Mouse (Mus musculus) megakaryocyte, embryonic 14.5 days (primary cell): ENCODE data around the gene Nme4. TPM values are rescaled to one million over a fixed set of nuclear protein-coding genes. Genes with fewer than 3 reads are reported as not detected.
A peak's percentile ranks its signal among the peaks of the same experiment; 100 is the strongest.
"Not testable (repeated sequence)": the region's sequence is repeated elsewhere in the genome, so short reads cannot be mapped to it uniquely, and the experiment has no call there.

Experiments
- H3K27me3 ChIP-seq: replicated peaks from 2 replicates; pipeline ENCODE3; 2012; ENCODE audit warnings: inconsistent platforms
- H3K36me3 ChIP-seq: replicated peaks from 2 replicates; pipeline ENCODE3; 2012; ENCODE audit warnings: low read length, inconsistent platforms, mixed read lengths
- H3K4me1 ChIP-seq: 2 replicates; pipeline ENCODE4 v1.6.1; 2012; ENCODE audit warnings: inconsistent platforms
- H3K4me3 ChIP-seq: replicated peaks from 2 replicates; pipeline ENCODE3; 2012; ENCODE audit warnings: moderate library complexity, mild to moderate bottlenecking, inconsistent platforms
- H3K9me3 ChIP-seq: 2 replicates; pipeline ENCODE4 v1.6.1; 2012; ENCODE audit warnings: inconsistent platforms
- FLI1 ChIP-seq: IDR thresholded peaks from 2 replicates; pipeline ENCODE4 v1.6.1; 2012; ENCODE audit warnings: low read length, inconsistent platforms, mixed read lengths
- GATA1 ChIP-seq: IDR thresholded peaks from 3 replicates; pipeline ENCODE4 v1.6.1; 2012; ENCODE audit warnings: mixed read lengths, low read length, inconsistent platforms, borderline replicate concordance
- polyA plus RNA-seq: library from polyadenylated mRNA; stranded (reverse); fragments of >175 nt; gene quantifications from 2 replicates; pipeline ENCODE4 v1.2.3, GENCODE M21; 2012; ENCODE audit warnings: low replicate concordance; ENCODE audit not compliant: insufficient read depth

Nme4 gene
- polyA plus RNA-seq, 1 experiment, result 28.9 TPM

DNA sequence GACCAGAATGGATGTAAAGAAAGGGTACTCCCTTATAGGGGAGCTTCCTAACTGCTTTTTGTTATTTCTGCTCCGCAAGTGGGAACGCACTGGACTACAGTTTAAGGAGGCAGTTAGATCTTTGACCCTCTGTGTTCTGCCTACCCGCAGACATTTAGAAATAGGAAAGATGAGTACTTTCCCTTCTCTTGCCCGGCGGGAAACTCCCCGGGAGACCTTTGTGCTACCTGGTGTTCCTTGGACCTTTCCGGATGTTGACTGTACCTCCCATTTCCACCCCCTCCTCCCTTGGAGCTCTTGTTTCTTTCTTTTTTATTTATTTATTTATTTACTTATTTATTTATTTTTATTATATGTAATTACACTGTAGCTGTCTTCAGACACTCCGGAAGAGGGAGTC lies 18.7 kb upstream of the Nme4 start:
- no peaks in the 10 kb centered on the region for H3K36me3 ChIP-seq
- TF ChIP-seq GATA1, result no peak
- no peak for TF ChIP-seq FLI1
- peaks cover 87% of the 10 kb centered on the region for H3K27me3 ChIP-seq
- 0 out of 2 replicates have a peak, but pooled peaks cover under 1% of the 10 kb centered on the region for H3K9me3 ChIP-seq
- peaks cover 30% of the 10 kb centered on the region for H3K4me1 ChIP-seq
- H3K4me3 ChIP-seq, result peak overlapping the region; percentile 92

DNA sequence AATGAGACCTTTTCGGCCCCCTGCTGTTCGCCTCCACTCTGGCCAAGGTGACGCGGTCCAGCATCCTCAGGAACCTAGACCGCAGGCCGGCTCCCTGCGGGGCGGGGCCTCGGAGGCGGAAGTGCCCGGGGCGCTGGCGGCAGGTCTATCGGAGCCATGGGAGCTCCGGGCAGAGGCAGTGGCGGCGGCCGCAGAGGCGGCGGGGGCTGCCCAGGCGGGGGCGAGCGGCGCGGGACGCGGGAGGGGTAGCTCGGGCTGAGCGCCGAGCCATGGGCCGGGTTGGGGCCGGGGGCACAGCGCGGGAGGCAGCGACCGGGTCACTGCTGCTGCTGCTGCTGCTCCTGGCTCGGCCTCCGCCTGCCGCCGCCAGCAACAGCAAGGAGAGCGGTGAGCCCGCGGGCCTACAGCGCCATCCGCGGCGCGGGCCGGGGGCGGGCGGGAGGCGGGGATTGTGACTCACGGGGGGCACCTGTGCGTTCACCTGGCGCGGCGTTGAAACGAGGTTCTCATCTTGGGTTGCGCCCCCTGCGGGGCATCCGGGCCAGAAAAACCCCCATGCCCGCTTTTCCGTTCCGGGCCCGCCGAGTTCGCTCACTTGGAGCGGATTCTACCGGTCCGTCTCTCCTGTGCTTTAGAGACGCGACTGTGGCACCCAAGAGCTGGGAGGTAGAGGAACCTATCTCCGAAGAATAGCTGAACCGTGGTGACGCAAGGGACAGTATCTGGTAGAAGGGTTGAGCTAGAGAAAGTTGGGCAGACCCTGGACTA lies 18.0 kb upstream of the Nme4 start, which contains the start of gene Tmem8:
Gene Tmem8, plus strand, starts transcription at position 119 of the 768 bp plus-strand sequence.
- peak within 1 kb of the TSS; percentile 92 for H3K4me3 ChIP-seq
- H3K27me3 ChIP-seq, result peaks cover 82% of the 10 kb centered on the region
- H3K9me3 ChIP-seq, result peaks cover 5% of the 10 kb centered on the region; the same call in 1 of the 2 replicates
- peaks cover 24% of the 10 kb centered on the region for H3K4me1 ChIP-seq
- TF ChIP-seq GATA1, result no peak
- TF ChIP-seq FLI1, result no peak
- no peaks in the 10 kb centered on the region for H3K36me3 ChIP-seq

DNA sequence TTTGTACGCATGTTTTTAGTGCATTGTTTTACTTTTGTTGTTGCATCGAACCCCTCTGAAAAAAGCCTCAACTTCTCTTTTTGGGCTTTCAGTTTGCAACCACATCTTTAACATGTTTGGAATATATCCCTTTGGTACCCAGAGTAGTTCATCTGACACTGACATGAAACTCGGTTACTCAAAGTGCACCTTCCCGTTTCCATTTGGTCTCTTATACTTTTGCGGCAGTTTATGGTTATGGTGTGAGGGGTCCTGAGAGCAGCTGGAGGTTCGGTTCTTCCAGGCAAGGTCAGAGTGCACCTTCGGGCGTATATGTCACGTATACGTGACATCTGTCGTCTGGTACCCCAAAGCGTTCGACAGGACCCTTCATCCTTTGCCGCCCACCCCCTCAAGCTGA lies 17.3 kb upstream of the Nme4 start:
- peak overlapping the region; percentile 92 for H3K4me3 ChIP-seq
- H3K27me3 ChIP-seq, result peaks cover 76% of the 10 kb centered on the region
- no peaks in the 10 kb centered on the region for H3K36me3 ChIP-seq

DNA sequence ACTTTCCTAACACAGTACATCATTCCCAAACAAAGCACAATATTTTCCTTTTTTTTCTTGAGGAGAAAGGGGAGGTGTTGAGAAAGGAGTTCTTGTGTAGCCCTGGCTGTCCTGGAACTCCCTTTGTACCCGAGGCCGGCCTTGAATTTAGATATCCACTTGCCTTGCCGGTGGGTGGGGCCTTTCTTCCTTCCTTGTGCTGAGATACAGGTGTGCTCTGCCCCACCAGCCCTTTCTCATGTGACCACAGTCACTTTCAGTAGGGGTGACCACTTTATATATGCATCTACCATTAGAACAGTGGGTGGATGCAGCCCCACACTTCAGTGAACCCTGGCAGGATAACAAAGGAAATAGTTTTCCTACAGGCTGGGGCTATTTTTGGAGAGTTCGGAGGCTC lies 16.3 kb upstream of the Nme4 start:
- Histone ChIP-seq H3K9me3 (peaks cover 5% of the 10 kb centered on the region; the same call in 1 of the 2 replicates), H3K27me3 (peaks cover 65% of the 10 kb centered on the region), H3K36me3 (no peaks in the 10 kb centered on the region), H3K4me3 (no peak overlapping the region), H3K4me1 (peaks cover 20% of the 10 kb centered on the region)
- no peak for TF ChIP-seq FLI1
- no peak for TF ChIP-seq GATA1

More for the DNA sequence above, 17.3 kb upstream of the Nme4 start:
- peaks cover 5% of the 10 kb centered on the region; the same call in 1 of the 2 replicates for H3K9me3 ChIP-seq
- peaks cover 20% of the 10 kb centered on the region for H3K4me1 ChIP-seq
- no peak for TF ChIP-seq FLI1
- TF ChIP-seq GATA1, result no peak

DNA sequence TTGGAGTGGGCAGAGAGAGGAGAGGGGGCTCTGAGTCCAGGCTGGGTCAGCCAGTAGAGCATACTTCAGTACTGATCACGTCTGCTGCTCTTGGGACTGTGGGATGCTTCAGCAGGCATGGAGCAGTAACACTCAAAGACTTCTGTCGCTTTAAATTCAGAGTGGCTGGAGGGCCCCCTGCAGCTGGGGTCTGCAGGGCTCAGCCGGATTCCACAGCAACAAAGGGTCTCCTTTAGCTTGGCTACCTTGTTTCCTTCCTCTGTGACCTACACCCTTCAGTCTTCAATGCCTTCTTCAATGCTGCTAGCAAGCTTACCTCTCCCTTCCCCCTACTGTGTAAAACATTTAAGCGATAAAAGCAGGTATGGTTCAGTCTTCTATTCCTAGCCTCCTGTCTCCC lies 15.6 kb upstream of the Nme4 start:
- Histone ChIP-seq H3K9me3 (peaks cover 5% of the 10 kb centered on the region; the same call in 1 of the 2 replicates), H3K4me1 (peaks cover 20% of the 10 kb centered on the region), H3K36me3 (no peaks in the 10 kb centered on the region), H3K4me3 (no peak overlapping the region), H3K27me3 (peaks cover 60% of the 10 kb centered on the region)
- TF ChIP-seq GATA1 (no peak), FLI1 (no peak)

DNA sequence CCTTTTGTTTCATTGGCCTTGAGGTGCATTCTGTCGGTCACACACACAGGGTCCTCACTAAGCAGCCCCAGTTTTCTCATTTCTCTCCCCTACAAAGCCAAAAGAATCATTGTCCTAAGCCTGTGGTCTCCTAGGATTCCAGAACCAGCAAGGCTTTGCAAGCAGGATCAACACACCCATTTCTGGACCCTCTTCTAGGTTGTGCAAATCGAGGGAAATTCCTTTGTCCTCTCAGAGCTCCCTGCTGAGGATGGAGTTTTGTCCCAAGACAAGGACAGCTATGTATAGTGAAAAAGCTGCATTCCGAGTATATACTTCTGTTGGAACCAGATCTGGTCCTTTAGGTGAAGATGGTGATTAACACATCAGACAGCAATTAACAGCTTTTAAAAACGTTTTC lies 14.8 kb upstream of the Nme4 start:
- TF ChIP-seq GATA1 (no peak), FLI1 (no peak)
- H3K4me3 ChIP-seq, result no peak overlapping the region
- no peaks in the 10 kb centered on the region for H3K36me3 ChIP-seq

DNA sequence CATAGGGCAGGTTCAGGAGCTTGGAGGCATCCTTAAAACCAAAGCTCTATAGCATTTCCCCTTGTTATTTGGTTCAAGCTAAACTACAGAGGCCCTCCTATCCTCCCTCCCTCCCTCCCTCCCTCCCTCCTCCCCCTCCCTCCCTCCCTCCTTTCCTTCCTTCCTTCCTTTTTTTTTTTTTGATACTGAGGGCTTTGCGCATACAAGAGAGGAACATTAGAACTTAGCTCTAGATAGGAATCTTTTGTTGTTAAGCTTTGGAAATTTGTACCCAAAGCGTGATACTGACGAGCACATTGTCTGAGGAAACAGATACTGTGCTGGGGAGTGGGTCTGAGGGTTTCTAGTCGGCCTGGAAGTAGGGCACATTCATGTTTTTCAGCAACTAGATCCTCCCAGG lies 10.2 kb upstream of the Nme4 start:
- Histone ChIP-seq H3K36me3 (no peaks in the 10 kb centered on the region), H3K4me3 (no peak overlapping the region), H3K4me1 (peaks cover 32% of the 10 kb centered on the region), H3K27me3 (peaks cover 9% of the 10 kb centered on the region), H3K9me3 (peaks cover 5% of the 10 kb centered on the region; the same call in 1 of the 2 replicates)
- TF ChIP-seq GATA1 (no peak), FLI1 (no peak)

More for the DNA sequence above, 14.8 kb upstream of the Nme4 start:
- H3K27me3 ChIP-seq, result peaks cover 51% of the 10 kb centered on the region
- H3K9me3 ChIP-seq, result peaks cover 5% of the 10 kb centered on the region; the same call in 1 of the 2 replicates
- H3K4me1 ChIP-seq, result peaks cover 24% of the 10 kb centered on the region

DNA sequence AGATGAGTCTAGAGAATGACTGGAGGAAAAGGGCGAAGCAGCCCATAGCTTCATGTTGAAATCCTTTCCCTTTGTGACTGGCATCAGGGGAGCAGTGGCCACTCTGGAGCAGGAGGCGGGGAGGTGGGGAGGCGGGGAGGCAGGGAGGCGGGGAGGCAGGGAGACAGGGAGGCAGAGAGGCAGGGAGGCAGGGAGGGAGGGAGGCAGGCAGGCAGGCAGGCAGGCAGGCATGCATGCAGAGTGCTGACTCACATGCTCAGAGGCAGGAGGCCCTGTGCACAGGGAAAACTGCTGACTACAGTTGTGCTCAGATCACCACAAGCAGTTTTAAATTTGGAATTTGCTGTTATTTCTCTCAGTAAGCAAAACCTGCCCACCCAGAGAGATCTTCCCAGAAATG lies 6.1 kb upstream of the Nme4 start:
- Histone ChIP-seq H3K4me1 (peaks cover 41% of the 10 kb centered on the region), H3K27me3 (peaks cover 4% of the 10 kb centered on the region), H3K4me3 (peak overlapping the region; percentile 77), H3K36me3 (no peaks in the 10 kb centered on the region), H3K9me3 (no peaks in the 10 kb centered on the region)
- TF ChIP-seq FLI1, result no peak
- no peak for TF ChIP-seq GATA1

DNA sequence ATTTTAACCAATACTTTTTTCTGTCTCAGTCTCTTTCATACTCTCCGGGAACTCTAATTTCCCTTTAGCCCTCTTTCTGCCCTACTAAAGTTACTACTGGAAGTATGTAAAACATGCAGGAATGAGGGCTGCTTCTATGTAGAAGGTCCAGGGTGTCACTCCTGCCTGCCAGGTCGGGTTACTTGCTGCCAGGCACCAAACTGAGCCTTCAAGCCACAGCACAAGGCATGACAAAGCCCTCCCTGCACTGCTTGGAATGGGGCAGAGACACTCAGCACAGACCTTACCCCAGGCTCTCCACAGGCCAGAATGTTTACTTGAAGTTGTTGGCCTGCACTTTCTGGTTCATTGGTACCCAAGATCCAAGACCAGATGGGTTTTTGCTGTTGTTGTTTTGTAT lies 4.8 kb upstream of the Nme4 start:
- H3K4me3 ChIP-seq, result no peak overlapping the region
- peaks cover 41% of the 10 kb centered on the region for H3K4me1 ChIP-seq
- no peaks in the 10 kb centered on the region for H3K9me3 ChIP-seq
- TF ChIP-seq FLI1 (no peak), GATA1 (no peak)
- peaks cover 7% of the 10 kb centered on the region for H3K27me3 ChIP-seq
- no peaks in the 10 kb centered on the region for H3K36me3 ChIP-seq

DNA sequence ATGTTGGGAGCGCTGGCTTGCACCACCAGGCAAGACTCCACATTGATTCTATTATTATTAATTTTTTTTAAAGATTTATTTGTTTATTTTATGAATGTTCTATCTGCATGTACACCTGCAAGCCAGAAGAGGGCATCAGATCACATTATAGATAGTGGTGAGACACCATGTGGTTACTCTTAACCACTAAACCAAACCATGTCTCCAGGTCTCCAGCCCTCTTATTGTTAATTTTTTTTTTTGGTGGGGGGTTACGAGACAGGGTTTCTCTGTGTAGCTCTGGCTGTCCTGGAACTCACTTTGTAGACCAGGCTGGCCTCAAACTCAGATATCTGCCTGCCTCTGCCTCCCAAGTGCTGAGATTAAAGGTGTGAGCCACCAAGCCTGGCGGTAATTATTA lies 3.9 kb upstream of the Nme4 start:
- peaks cover 16% of the 10 kb centered on the region for H3K27me3 ChIP-seq
- H3K4me1 ChIP-seq, result peaks cover 47% of the 10 kb centered on the region
- H3K4me3 ChIP-seq, H3K36me3 ChIP-seq, H3K9me3 ChIP-seq: not testable (repeated sequence)
